Mouse (Mus musculus) right cerebral cortex, postnatal 10 days (tissue): Measurements from ENCODE around the gene Stim1.
"Not testable (repeated sequence)": the region's sequence is repeated elsewhere in the genome, so short reads cannot be mapped to it uniquely, and the experiment has no call there.

Source experiments
- DNase-seq, 2 experiments: peaks; one replicate each; pipeline ENCODE4 v3.0.0; 2021; ENCODE audit warnings: low spot score in 2 of 2

Stim1 gene

DNA sequence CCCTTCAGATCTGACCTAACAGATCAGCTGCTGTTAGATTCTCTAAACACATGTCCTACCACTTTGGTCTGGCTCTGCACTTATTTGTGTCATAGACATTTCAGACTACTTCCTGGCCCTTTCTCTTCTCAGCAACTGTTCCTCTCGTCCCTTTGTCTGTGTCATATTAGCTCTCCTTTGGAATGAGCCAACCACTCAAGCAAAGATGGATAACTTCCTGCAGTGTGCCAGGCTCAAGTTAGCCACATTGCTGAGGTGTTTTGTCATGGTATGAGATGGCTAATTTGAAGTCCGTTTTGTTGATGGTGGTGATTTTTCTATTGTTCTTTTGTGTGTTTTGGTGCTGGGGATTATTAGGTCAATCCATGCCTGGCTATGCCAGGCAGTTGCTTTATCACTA lies 93.7 kb downstream of the Stim1 start:
- no peak for DNase-seq

DNA sequence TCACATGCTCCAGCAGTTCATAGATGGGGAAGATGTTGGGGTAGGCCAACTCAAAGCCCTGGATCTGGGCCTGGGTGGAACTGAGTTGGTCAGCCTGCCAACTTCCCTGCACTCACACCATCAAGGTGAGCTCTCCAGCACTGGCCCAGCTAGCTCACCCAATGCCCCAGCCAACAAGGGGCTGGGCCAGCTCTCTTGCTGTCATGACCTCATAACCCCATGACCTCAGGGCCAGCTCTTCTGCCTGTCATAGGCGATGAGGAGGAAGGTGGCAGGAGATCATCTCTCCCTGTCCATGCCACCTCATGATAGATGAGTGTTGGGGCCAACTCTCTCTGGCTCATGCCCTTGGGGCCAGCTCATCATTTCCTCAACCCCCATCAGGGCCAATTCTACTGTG lies 96.2 kb downstream of the Stim1 start:
- no peak for DNase-seq

DNA sequence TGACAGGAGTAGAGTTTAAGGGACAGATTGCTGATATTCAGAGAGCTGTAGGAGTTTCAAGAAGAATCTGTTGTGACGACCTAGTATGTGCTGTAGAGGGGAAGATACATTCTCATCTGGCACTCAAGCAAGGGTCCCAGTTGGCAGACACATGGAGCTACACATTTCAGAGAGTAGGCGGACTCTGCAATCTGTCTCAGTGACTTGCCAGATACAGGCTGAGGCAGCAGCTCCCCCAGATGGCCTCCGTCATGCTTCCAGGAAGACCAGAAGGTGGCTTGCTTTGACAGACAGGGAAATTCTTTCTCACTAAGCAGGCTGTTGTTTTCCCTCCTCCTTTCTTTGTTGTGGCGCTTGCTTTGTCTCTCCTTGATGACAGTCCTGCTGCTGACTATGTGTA lies 102.1 kb downstream of the Stim1 start:
- peak; percentile 87 to 94 for DNase-seq

DNA sequence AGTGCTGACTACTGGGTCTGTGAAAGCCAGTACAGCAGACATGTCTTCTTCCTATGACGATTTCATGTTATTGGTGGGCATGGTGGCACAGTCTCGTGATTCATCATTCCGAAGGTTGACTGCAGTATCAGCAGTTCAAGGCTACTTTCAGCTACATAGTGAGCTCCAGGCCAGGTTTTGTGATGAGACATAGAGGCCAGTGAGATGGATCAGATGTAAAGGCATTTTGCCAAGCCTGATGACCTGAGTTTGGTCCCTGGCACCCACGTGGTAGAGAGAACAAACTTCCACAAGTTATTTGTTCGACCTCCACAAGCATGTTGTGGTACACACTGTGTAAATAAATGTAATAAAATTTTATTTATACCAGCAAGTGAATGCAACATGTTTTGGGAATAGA lies 102.9 kb downstream of the Stim1 start:
- no peak for DNase-seq

DNA sequence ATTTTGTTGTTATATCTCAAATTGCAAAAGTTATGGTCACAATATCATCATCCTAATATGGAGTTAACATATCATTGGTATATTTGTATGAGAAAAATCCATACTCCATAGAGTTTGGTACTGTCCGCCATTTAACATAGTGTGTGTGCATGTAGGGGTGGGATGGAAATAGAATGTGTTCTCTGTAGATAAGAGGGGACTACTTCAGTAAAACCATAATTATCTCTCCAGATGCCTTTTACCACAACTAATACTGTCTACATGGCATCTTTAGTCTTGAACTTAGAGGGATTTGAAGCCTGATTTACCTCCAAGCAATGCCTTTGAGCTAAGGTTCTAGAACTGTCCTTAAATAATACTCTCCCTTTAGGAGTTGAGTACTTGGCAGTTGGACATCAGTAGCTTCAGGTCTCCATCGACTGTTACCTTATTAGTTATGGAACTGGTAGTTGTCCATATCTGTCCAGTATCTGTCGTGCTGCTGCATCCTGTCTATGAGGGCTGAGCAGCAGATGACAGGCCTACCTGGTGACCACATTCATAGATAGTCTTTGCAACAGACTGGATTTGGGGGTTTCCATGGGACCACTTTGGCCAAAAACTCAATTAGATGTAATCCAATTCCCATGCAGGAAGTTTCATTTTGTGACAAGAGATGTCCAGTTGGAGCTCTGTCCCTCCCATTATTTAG lies 105.9 kb downstream of the Stim1 start:
- DNase-seq: no peak

- DNase-seq: no peak
Observed at GRCm38 (mm10) chr7:102383221-102383620, 115.6 kb downstream of the Stim1 start.

- DNase-seq: no peak
Observed at GRCm38 (mm10) chr7:102385973-102386372, 118.4 kb downstream of the Stim1 start.

GRCm38 (mm10) chr7:102389082-102389481 lies 121.5 kb downstream of the Stim1 start:
- DNase-seq: no peak

GRCm38 (mm10) chr7:102393898-102394297 lies 126.3 kb downstream of the Stim1 start:
- DNase-seq: no peak

GRCm38 (mm10) chr7:102395894-102396293 lies 128.3 kb downstream of the Stim1 start:
- no peak for DNase-seq

DNA sequence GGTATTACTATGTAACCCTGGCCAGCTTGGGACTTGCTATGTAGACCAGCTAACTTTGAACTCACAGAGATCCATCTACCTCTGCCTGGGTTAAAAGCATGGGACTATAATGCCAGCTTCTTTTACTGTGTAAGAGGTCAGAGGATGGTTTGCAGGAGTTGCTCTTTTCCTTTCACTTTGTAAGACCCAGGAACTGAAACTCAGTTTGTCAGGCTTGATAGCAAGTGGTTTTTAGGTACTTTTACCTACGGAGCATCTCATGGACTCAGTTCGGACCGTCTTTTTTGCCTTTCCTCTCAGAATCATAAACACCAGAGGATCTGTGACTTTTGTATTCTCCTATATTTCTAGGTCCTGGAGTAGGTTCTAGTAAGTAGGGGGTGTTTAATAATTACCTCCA lies 128.7 kb downstream of the Stim1 start:
- no peak for DNase-seq

DNA sequence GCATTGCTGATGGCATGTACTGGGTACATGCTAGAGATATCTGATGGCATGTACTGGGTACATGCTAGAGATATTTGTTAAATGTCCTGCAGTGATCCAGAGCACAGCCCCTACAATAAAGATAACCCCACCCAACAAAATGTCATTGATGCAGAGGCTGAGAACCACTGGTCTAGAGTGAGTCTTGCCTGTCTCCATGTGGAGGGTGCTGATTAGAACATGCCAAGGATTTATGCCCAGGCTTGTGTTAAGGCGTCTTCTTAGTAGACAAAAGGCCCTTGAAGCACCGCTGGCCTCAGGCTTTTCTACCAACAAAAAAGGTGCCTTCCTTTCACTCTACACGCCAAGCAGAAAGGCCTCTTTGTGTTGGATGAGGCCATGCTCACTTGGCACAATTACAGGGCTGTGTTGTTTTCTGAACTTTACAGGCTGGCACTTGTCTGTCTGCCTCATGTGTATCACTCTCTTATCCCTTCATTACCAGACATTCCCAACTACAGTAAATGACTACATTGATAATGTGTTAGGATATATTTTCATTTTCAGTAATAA lies 131.7 kb downstream of the Stim1 start:
- peak in 1 of 2 experiments; percentile 41 for DNase-seq

GRCm38 (mm10) chr7:102404118-102404517 lies 136.5 kb downstream of the Stim1 start:
- DNase-seq: no peak

- no peak for DNase-seq
Observed at GRCm38 (mm10) chr7:102407440-102407839, 139.8 kb downstream of the Stim1 start.

- DNase-seq: not testable (repeated sequence)
Observed at GRCm38 (mm10) chr7:102415272-102415671, 147.7 kb downstream of the Stim1 start.

GRCm38 (mm10) chr7:102415841-102416240 lies 148.2 kb downstream of the Stim1 start:
- DNase-seq: no peak

DNA sequence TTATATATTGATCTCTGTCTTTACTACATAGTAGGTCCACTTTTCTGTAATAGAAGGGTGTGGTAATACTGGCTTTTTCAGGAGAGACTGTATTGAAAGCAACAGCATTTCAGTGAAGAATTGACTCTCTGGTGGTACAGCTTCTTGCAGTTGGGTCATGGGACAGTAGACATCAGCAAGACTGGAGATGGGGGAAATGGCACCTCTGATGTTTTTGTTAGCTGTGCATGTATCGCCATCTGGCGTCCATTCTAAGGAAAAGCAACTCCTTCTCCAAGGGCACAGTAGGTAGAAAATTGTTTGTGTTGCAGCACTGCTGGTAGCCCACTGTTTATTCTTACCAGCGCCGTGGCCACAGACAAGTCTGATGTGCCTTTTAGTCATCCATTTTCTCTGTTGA lies 149.8 kb downstream of the Stim1 start:
- DNase-seq: peak; percentile 54 to 64

DNA sequence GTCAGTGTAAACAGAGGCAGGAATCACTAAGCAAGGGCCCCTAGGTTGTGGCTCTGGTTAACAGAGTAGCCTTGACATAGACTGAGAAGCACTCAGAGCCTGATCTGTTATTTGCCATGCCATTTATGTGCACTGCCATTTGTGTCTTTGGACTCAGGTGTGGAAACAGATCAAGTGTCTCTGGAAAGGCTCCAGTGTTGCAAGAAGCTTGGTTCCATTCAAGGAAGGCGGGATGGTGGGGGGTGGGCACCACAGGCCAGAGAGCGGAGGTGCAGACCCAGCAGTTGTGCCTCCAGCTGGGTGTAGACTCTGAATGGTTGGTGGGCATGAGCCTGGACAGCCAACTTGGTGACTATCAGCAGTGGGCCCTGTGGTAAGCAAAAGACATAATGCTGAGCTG lies 154.4 kb downstream of the Stim1 start:
- DNase-seq: no peak

GRCm38 (mm10) chr7:102425933-102426685 lies 158.5 kb downstream of the Stim1 start:
- DNase-seq: no peak

- DNase-seq: no peak
Observed at GRCm38 (mm10) chr7:102434344-102434743, 166.7 kb downstream of the Stim1 start.

DNA sequence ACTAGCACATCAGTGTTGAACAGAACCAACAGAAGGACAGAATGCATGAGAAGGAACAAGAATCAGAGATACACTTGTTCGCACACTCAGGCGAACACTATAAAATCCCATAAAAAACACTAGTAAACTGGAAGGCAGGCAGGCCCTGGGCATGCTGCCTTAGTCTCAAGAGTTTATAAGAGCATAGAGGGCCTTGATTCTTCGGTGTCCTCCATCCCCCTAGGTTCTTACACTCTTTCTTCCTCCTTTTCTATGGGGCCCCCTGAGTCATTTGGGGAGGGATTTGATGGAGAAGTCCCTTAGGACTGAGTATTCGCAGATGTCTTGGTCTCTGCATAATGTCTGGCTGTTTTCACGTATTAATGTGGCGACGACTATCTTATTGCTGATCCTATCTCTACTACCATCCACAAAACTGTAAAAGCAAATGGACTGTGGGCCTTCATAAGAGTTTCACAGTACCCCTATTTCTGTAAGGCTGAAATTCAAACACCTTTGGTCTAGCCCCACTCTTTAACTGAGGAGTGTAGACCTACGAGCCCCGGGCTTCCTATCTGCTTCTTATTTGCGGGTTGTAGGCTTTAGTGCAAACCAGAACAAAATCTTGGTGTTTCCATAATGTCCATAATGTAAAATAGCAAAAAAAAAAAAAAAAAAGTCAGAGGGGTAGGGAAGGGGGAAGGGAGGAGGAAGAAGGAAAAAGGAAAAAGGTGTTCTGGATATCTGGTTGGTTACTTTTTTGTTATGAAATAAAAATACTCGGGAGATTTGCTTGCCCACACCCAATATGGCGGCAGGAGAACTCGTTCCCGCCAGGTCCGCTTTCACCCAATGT lies 173.4 kb downstream of the Stim1 start:
- no peak for DNase-seq
